Mouse (Mus musculus): ENCODE data around the gene Rnf169.

The Rnf169 gene

GRCm38 (mm10) chr7:99980132-99980591, at the start of gene Rnf169:
Gene Rnf169, minus strand, starts transcription at chr7:99980448.
- peak; percentile 85 to 89 for DNase-seq (ENCODE audit: low spot score in 2 of 2)

- DNase-seq (ENCODE audit: low spot score in 2 of 2): no peak
Observed at GRCm38 (mm10) chr7:100029307-100029706, 49.1 kb upstream of the Rnf169 start.

DNA sequence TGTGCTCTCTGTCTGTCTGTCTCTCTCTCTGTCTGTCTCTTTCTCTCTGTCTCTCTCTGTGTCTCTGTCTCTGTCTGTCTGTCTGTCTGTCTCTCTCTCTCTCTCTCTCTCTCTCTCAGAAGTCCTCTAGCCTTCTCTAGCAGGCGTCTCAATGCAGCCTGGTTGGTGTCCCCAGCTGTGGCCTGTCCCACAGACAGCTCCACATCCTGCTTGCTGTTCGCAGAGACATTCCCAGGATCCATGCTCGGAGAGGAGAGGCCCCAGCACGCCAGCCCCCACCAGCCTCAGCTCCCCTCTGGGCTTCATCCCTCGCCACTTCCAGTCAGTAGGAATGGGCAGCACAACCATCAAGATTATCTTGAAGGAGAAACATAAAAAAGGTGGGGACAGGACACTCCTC, 47.1 kb upstream of the Rnf169 start:
- DNase-seq (ENCODE audit: low spot score in 2 of 2): no peak

DNA sequence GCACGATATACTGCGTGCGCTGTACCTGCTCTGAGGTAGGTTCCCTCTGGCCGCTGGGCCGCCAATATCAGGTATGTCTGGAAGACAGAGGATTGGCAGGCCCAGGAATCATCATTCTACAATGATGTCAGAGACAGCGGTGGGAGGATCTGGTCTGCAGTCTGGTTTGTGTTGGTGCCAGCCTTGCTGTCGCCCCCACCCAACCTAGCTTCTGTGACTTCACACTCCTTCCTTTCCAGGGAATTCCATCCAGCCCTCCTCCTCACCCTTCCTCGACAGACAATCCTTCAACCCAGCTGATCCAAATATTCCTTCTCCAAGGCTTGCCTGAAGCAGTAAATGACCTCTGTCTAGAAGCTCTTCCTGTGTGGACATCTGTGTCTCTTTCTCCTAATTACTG, 36.8 kb upstream of the Rnf169 start:
- no peak for DNase-seq (ENCODE audit: low spot score in 2 of 2)

- no peak for DNase-seq (ENCODE audit: low spot score in 2 of 2)
Observed at GRCm38 (mm10) chr7:100014123-100014600, 33.9 kb upstream of the Rnf169 start.

DNA sequence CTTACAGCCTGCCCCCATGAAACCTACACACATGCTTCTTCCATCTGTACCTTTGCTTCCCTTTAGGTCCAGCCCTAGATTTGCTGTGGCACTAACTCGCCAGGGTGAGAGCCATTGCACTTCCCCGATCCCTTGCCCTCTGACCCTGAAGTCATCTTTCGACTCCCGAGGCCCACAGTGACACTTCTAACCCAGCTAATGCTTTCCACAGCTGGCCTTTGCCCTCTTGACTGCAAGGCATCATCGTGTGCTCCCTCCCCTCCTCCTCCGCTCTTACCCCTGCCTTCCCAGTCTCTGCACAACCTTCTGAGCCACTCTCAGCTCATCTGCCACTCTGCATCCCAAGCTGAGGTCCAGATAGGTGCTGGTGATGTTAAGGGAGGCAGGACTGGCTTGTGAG, 32.3 kb upstream of the Rnf169 start:
- DNase-seq (ENCODE audit: low spot score in 2 of 2): no peak

DNA sequence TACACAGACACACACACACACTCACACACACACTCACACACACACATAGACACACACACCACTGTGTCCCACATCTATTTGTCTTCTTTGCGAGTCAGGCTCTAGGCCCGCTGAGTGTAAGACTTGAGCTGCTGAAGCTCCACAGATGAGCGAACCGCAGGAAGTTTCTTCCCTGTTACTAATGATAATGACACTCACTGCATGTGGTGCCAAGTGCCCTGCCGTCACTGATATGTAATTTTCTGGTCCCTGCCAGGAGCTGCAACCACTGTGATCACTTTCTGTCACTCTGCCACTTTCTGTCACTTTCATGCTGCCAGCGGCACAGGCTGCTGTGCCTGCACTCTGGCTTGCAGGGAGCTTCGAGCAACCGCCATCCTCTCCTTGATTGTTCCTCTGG, 31.8 kb upstream of the Rnf169 start:
- no peak for DNase-seq (ENCODE audit: low spot score in 2 of 2)

GRCm38 (mm10) chr7:100010711-100011110, 30.5 kb upstream of the Rnf169 start:
- DNase-seq (ENCODE audit: low spot score in 2 of 2): no peak

GRCm38 (mm10) chr7:100009640-100010039, 29.4 kb upstream of the Rnf169 start:
- peak in 1 of 2 experiments; percentile 70 for DNase-seq (ENCODE audit: low spot score in 2 of 2)

- DNase-seq (ENCODE audit: low spot score in 2 of 2): no peak
Observed at GRCm38 (mm10) chr7:100008765-100009164, 28.5 kb upstream of the Rnf169 start.

- DNase-seq (ENCODE audit: low spot score in 2 of 2): no peak
Observed at GRCm38 (mm10) chr7:100006411-100006810, 26.2 kb upstream of the Rnf169 start.

GRCm38 (mm10) chr7:100005790-100006189, 25.5 kb upstream of the Rnf169 start, which contains the start of gene Chrdl2:
Gene Chrdl2, plus strand, starts transcription at chr7:100006172.
- no peak for DNase-seq (ENCODE audit: low spot score in 2 of 2)

DNA sequence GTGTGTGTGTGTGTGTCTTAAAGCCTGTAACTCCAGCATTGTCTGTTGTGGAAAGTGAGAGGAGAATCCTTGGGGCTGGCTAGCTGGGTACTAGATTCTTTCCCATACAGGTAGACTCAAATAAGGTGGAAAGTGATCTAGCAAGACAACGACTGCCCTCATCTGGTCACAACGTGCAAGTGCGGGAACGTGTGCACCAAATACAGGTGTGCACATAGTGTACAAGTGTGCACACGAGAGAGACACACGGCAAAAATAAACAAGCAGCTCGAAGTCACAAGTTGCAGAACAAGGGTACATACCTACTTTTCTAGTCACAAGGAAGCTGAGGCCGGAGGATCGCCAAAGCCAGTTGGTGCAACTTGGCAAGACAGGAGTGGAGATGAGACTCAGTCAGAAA, 23.5 kb upstream of the Rnf169 start:
- DNase-seq (ENCODE audit: low spot score in 2 of 2): no peak

GRCm38 (mm10) chr7:99998668-99999067, 18.4 kb upstream of the Rnf169 start:
- DNase-seq (ENCODE audit: low spot score in 2 of 2): no peak

- DNase-seq (ENCODE audit: low spot score in 2 of 2): no peak
Observed at GRCm38 (mm10) chr7:99995186-99995585, 14.9 kb upstream of the Rnf169 start.

GRCm38 (mm10) chr7:99993159-99993558, 12.9 kb upstream of the Rnf169 start:
- DNase-seq (ENCODE audit: low spot score in 2 of 2): no peak

- DNase-seq (ENCODE audit: low spot score in 2 of 2): no peak
Observed at GRCm38 (mm10) chr7:99990990-99991707, 10.9 kb upstream of the Rnf169 start.

DNA sequence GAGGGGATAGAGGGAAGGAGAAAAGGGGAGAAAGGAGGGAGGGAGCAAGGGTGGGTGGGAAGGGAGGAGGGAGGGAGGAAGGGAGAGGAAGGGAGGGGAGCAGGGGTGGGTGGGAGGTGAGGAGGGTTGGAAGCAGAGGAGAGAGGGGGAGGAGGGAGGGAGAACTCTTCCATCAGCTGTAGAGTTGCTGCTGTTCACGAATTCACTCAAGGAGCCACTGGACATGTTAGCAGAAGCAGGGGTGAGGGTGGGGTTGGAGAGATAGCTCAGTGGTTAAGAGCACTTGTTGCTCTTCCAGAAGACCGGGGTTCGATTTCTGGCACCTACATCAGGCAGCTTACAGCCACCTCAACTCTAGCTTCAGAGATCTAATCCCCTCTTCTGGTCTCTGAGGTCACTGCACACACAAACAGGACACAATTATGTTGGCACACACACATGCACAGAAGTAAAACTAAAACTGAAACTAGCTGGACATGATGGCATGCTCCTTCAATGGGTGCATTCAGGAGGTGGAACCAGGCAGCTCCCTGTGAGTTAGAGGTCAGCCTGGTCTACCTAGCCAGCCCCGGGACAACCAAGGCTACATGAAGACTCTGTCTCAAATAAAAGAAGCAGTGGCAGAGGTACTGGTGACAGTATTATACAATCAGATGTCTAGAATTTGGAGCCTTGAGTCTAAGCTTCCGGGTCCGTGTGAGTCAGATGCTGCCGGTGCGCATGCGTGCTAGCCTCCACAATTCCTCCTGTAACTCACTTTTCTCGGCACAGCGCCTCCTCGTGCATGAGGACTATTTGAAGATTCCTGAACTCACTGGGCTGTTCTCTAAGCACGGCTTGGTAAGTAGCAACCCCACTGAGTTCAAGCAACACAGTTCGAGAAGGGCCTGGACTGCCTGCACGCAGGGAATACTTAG, 9.9 kb upstream of the Rnf169 start:
- DNase-seq (ENCODE audit: low spot score in 2 of 2): no peak

- DNase-seq (ENCODE audit: low spot score in 2 of 2): peak; percentile 51 to 76
Observed at GRCm38 (mm10) chr7:99988725-99989124, 8.5 kb upstream of the Rnf169 start.

DNA sequence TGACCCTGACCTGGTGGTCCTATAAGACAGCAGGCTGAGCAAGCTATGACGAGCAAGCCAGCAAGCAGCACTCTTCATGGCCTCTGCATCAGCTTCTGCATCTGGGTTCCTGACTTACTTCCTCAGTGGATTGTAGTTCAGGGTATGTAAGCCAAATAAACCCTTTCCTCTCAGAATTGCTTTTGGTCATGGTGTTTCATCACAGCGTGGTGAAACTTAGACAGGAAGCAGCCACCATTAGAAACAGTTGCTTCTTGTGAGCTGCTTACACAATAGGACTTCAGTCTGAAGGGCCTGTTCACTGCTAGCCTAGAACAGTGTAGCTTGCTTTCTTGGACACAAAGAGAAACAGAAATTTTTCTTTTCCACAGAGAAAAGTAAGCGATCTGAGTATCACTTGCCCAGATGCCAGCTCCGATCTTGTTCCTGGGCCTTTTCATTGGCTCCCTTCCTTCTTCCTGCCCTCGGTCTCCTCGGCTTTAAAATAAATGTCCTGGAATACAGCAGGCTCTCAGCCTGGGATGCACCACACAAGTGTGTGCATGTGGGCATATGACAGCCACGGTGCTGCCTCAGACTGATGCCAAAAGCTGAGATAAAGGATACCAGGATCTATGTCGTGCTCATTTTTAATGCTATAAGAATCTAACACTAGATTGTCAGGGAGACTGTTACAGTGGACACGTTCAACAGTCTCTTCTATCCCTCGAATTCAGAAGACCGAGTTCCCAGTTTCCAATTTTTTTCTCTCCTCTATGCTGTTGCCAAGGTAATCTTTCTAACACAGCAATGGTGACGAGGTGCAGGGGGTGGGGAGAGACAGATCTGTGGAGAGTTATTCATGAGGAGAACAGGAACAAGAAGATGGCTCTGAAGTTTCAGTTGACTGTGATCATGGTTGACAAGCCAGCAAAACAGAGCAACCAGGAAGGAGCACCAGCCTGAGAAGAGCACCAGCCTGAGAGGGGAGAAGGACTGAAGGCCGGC, 2.3 kb upstream of the Rnf169 start:
- DNase-seq (ENCODE audit: low spot score in 2 of 2): no peak

GRCm38 (mm10) chr7:99981311-99981710, 1.1 kb upstream of the Rnf169 start:
- DNase-seq (ENCODE audit: low spot score in 2 of 2): no peak
